Mouse (Mus musculus) CH12.LX (cell line): ENCODE measurements around the gene Taf10. TPM values are rescaled to one million over a fixed set of nuclear protein-coding genes. Genes with fewer than 3 reads are reported as not detected.

Source experiments
- DNase-seq: peaks from one replicate; pipeline ENCODE4 v3.0.0-alpha.2; 2013; ENCODE audit errors: extremely low read depth
- H3K27ac ChIP-seq: 2 replicates; pipeline ENCODE4 v1.5.1; 2012; ENCODE audit warnings: low read depth, mild to moderate bottlenecking, control low read depth, moderate library complexity; ENCODE audit not compliant: insufficient read depth
- H3K27me3 ChIP-seq: replicated peaks from 2 replicates; pipeline ENCODE3; 2012; ENCODE audit warnings: inconsistent platforms
- H3K36me3 ChIP-seq, 2 experiments: replicated peaks in 1 of 2; 2 replicates each; pipeline versions ENCODE3 to v1.6.1; 2012; ENCODE audit warnings: inconsistent platforms in 1 of 2, low read length in 1 of 2, mild to moderate bottlenecking in 1 of 2, mixed read lengths in 1 of 2, moderate library complexity in 1 of 2; ENCODE audit not compliant: control insufficient read depth in 1 of 2, insufficient read depth in 1 of 2
- H3K4me1 ChIP-seq, 2 experiments: 2 replicates each; pipeline ENCODE4 v1.6.1; 2012; ENCODE audit warnings: inconsistent platforms in 1 of 2, moderate library complexity in 1 of 2; ENCODE audit not compliant: insufficient read depth in 2 of 2, control insufficient read depth in 1 of 2
- H3K4me2 ChIP-seq: 2 replicates; pipeline ENCODE4 v1.6.1; 2012; ENCODE audit warnings: low read depth, mild to moderate bottlenecking, control low read depth; ENCODE audit not compliant: poor library complexity, insufficient read depth, severe bottlenecking
- H3K4me3 ChIP-seq, 3 experiments: fragments of 150-350 bp in 1 of 3; sonication (generic) in 1 of 3; replicated peaks in 1 of 3; 2 replicates each; pipeline versions ENCODE3 to v1.5.1; 2011 to 2012; ENCODE audit warnings: low read depth in 2 of 3, low read length in 2 of 3, mild to moderate bottlenecking in 2 of 3, moderate library complexity in 2 of 3, control low read depth in 1 of 3, improper control_type of control experiment in 1 of 3, inconsistent platforms in 1 of 3, mixed read lengths in 1 of 3; ENCODE audit not compliant: poor library complexity in 1 of 3
- H3K79me2 ChIP-seq: replicated peaks from 2 replicates; pipeline ENCODE4 v1.6.1; 2012; ENCODE audit warnings: mild to moderate bottlenecking, moderate library complexity; ENCODE audit not compliant: control insufficient read depth, poor library complexity, insufficient read depth, severe bottlenecking; ENCODE audit errors: extremely low read depth
- H3K9ac ChIP-seq: 2 replicates; pipeline ENCODE4 v1.6.1; 2012; ENCODE audit warnings: low read depth, mild to moderate bottlenecking, control low read depth, moderate library complexity; ENCODE audit not compliant: insufficient read depth
- H3K9me3 ChIP-seq: replicated peaks from 2 replicates; pipeline ENCODE3; 2012; ENCODE audit warnings: low read length, inconsistent platforms, mixed read lengths
- CHD1 ChIP-seq: IDR thresholded peaks from 2 replicates; pipeline ENCODE4 v1.6.1; 2012; ENCODE audit warnings: low read depth, low read length, improper control_type of control experiment, inconsistent platforms
- CHD2 ChIP-seq: IDR thresholded peaks from 2 replicates; pipeline ENCODE4 v1.6.1; 2011; ENCODE audit warnings: low read length, improper control_type of control experiment
- CTCF ChIP-seq, 2 experiments: IDR thresholded peaks in 1 of 2; conservative IDR thresholded peaks in 1 of 2; 2 replicates each; pipeline ENCODE4 v1.5.1; 2011 to 2012; ENCODE audit warnings: low read depth in 2 of 2, low read length in 2 of 2, improper control_type of control experiment in 1 of 2, inconsistent platforms in 1 of 2, mild to moderate bottlenecking in 1 of 2, moderate library complexity in 1 of 2
- E2F4 ChIP-seq: IDR thresholded peaks from 2 replicates; pipeline ENCODE4 v1.6.1; 2011; ENCODE audit warnings: low read depth, low read length, improper control_type of control experiment; ENCODE audit not compliant: insufficient replicate concordance
- ELF1 ChIP-seq: IDR thresholded peaks from 2 replicates; pipeline ENCODE4 v1.6.1; 2014; ENCODE audit warnings: low read depth, mild to moderate bottlenecking, inconsistent platforms, low read length, improper control_type of control experiment
- EP300 ChIP-seq: IDR thresholded peaks from 2 replicates; pipeline ENCODE4 v1.6.1; 2011; ENCODE audit warnings: low read length, improper control_type of control experiment
- ETS1 ChIP-seq: conservative IDR thresholded peaks from 2 replicates; pipeline ENCODE4 v1.6.1; 2012; ENCODE audit warnings: low read depth, mild to moderate bottlenecking, inconsistent platforms, low read length, improper control_type of control experiment, moderate library complexity
- IRF4 ChIP-seq: IDR thresholded peaks from 2 replicates; pipeline ENCODE4 v1.6.1; 2014; ENCODE audit warnings: low read depth, mild to moderate bottlenecking, inconsistent platforms, low read length, improper control_type of control experiment
- JUN ChIP-seq: IDR thresholded peaks from 2 replicates; pipeline ENCODE4 v1.6.1; 2011; ENCODE audit warnings: low read depth, mild to moderate bottlenecking, low read length, improper control_type of control experiment, moderate library complexity; ENCODE audit not compliant: insufficient read depth
- JUND ChIP-seq: conservative IDR thresholded peaks from 2 replicates; pipeline ENCODE4 v1.6.1; 2011; ENCODE audit warnings: low read depth, low read length, improper control_type of control experiment
- MAFK ChIP-seq: IDR thresholded peaks from 2 replicates; pipeline ENCODE4 v1.6.1; 2011; ENCODE audit warnings: low read length, improper control_type of control experiment; ENCODE audit not compliant: insufficient replicate concordance
- MAZ ChIP-seq: IDR thresholded peaks from 2 replicates; pipeline ENCODE4 v1.6.1; 2012; ENCODE audit warnings: low read depth, mild to moderate bottlenecking, inconsistent platforms, low read length, improper control_type of control experiment, moderate library complexity
- MEF2A ChIP-seq: IDR thresholded peaks from 2 replicates; pipeline ENCODE4 v1.6.1; 2014; ENCODE audit warnings: low read depth, mild to moderate bottlenecking, inconsistent platforms, low read length, improper control_type of control experiment, borderline replicate concordance
- MXI1 ChIP-seq: IDR thresholded peaks from 2 replicates; pipeline ENCODE4 v1.6.1; 2011; ENCODE audit warnings: mild to moderate bottlenecking, low read depth, low read length, improper control_type of control experiment
- MYC ChIP-seq: IDR thresholded peaks from 2 replicates; pipeline ENCODE4 v1.6.1; 2011; ENCODE audit warnings: low read depth, mild to moderate bottlenecking, improper control_type of control experiment, low read length
- PAX5 ChIP-seq: IDR thresholded peaks from 2 replicates; pipeline ENCODE4 v1.6.1; 2012; ENCODE audit warnings: low read length, inconsistent platforms, mixed read lengths
- RAD21 ChIP-seq: IDR thresholded peaks from 2 replicates; pipeline ENCODE4 v1.6.1; 2011; ENCODE audit warnings: low read depth, mild to moderate bottlenecking, low read length, improper control_type of control experiment, moderate library complexity
- SIN3A ChIP-seq: IDR thresholded peaks from 2 replicates; pipeline ENCODE4 v1.6.1; 2012; ENCODE audit warnings: low read length, improper control_type of control experiment, inconsistent platforms
- TBP ChIP-seq: conservative IDR thresholded peaks from 2 replicates; pipeline ENCODE4 v1.6.1; 2011; ENCODE audit warnings: low read depth, low read length, improper control_type of control experiment
- TCF12 ChIP-seq: IDR thresholded peaks from 2 replicates; pipeline ENCODE4 v1.6.1; 2014; ENCODE audit warnings: low read depth, mild to moderate bottlenecking, inconsistent platforms, low read length, improper control_type of control experiment
- USF1 ChIP-seq: IDR thresholded peaks from 2 replicates; pipeline ENCODE4 v1.6.1; 2014; ENCODE audit warnings: low read depth, mild to moderate bottlenecking, inconsistent platforms, low read length, improper control_type of control experiment
- USF2 ChIP-seq: conservative IDR thresholded peaks from 2 replicates; pipeline ENCODE4 v1.6.1; 2011; ENCODE audit warnings: low read depth, low read length, improper control_type of control experiment
- ZC3H11A ChIP-seq: IDR thresholded peaks from 2 replicates; pipeline ENCODE4 v1.6.1; 2012; ENCODE audit warnings: low read depth, mild to moderate bottlenecking, inconsistent platforms, low read length, improper control_type of control experiment
- ZKSCAN1 ChIP-seq: IDR thresholded peaks from 2 replicates; pipeline ENCODE4 v1.6.1; 2012; ENCODE audit warnings: low read depth, inconsistent platforms, low read length, improper control_type of control experiment, borderline replicate concordance
- ZNF384 ChIP-seq: IDR thresholded peaks from 2 replicates; pipeline ENCODE4 v1.6.1; 2012; ENCODE audit warnings: low read depth, low read length, improper control_type of control experiment, inconsistent platforms
- dilution Hi-C: fragments of 300-500 bp; cut with MboI; formaldehyde crosslinking; loops from 2 replicates; pipeline ENCODE4 v1.14.3; 2020; ENCODE audit warnings: low sequenced_read_pairs; ENCODE audit not compliant: extremely low pct_unique_long_range_greater_than_20kb, extremely low pct_ligation_motif_present
- in situ Hi-C: fragments of 300-500 bp; cut with MboI; formaldehyde crosslinking; loops from 3 replicates; pipeline ENCODE4 v1.14.3; 2019; ENCODE audit warnings: low sequenced_read_pairs, low pct_ligation_motif_present, low pct_unique_long_range_greater_than_20kb, mixed read lengths
- polyA plus RNA-seq: library from polyadenylated mRNA; unstranded; fragments of >175 nt; gene quantifications from 2 replicates; pipeline ENCODE4 v1.2.1, GENCODE M21; 2012; ENCODE audit warnings: low read depth; ENCODE audit not compliant: insufficient read length
- total RNA-seq, 2 experiments: library from RNA; depleted of rRNA; stranded (reverse); fragments of 300-350 nt in 1 of 2; fragments of >200 nt in 1 of 2; gene quantifications; 2 replicates each; pipeline ENCODE4 v1.2.3; 2012 to 2014

The Taf10 gene
- total and polyA plus RNA-seq, 3 experiments: 259 to 461 (median 330) TPM

DNA sequence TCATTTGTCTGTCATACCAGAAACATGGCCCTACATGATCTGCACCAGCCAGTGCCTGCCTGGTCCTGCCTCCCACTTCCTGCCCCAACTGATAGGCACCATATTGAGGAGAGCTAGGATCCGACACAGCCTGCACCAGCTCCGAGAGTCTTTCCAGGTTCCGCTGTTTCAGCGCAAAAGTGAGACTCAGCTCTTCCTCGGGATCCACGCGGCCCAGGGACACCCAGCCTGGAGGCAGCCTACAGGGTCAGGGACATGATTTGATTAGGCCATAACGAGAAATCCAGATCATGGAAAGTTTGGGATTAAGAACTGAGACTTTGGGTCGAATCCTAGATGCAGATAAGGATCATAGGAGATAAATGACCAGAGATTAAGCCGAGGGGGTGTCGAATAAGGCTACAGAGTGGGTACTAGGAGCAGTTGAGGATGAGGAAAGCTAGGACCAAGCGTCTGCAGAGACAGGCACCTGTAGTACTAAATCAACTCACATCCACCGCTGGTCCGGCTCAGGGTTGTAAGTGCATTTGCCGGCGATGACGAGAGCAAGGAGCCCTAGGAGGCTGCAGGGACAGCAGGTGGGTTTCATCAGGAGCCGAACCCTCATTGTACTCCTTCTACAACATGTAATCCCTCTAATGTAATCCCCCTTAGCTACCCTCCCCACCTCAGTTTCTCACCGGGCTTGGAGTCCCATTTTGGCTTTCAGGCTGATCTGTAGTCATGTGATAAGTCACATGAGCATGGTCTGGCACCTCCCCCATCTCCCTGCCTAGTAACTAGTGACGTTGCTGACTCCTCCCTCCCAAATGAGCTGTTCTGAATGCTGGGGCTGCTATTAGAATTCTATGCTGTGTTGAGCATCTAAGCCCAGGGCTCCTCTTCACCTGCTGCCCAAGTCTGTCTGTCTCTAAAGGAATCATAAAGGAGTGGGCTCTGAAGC lies 7.6 kb upstream of the Taf10 start, which contains the start of gene Tpp1 (continued):
- TF ChIP-seq ZNF384 (no peak), ZKSCAN1 (no peak), CHD2 (peak; percentile 98), USF2 (peak; percentile 99), JUND (no peak), ETS1 (peak; percentile 71; the same call in 1 of the 2 replicates), CTCF (conservative IDR thresholded peaks at IDR 0.05 in 1 of 2, IDR thresholded peaks at IDR 0.05 in 1 of 2; ENCODE audit: low read depth in 2 of 2, low read length in 2 of 2) (no peak), TCF12 (0 out of 2 replicates have a peak, but pooled peaks have one; percentile 17), TBP (peak; percentile 50; the same call in 1 of the 2 replicates), IRF4 (0 out of 2 replicates have a peak, but pooled peaks have one; percentile 27), CHD1 (no peak), MAFK (no peak), RAD21 (no peak)

DNA sequence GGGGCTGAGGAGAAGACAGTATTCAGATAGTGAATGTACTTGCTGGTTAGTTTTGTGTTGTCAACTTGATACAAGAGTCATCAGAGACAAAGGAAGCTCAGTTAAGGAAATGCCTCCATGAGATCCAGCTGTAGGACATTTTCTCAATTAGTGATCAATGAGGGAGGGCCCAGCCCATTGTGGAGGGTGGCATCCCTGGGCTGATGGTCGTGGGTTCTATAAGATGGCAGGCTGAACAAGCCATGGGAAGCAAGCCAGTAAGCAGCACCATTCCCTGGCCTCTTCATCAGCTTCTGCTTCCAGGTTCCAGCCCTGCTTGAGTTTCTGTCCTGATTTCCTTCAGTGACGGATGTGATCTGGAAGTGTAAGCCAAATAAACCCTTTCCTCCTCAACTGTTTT lies 3.6 kb upstream of the Taf10 start:
- in situ Hi-C loops (no loop called here), dilution Hi-C loops (no loop called here)
- H3K4me2 ChIP-seq: no peak overlapping the region
- no peak overlapping the region for H3K9ac ChIP-seq
- H3K4me1 ChIP-seq: peaks cover 0 to 28% of the 10 kb centered on the region in 2 experiments; a peak in 3 of 4 replicates
- H3K9me3 ChIP-seq: no peaks in the 10 kb centered on the region
- TF ChIP-seq SIN3A (no peak), MXI1 (no peak), RAD21 (no peak), ZC3H11A (no peak), CTCF (conservative IDR thresholded peaks at IDR 0.05 in 1 of 2, IDR thresholded peaks at IDR 0.05 in 1 of 2; ENCODE audit: low read depth in 2 of 2, low read length in 2 of 2) (no peak), USF1 (no peak), USF2 (no peak), JUN (no peak), MAZ (no peak), E2F4 (no peak), EP300 (no peak), MYC (no peak), PAX5 (no peak), MEF2A (no peak), ELF1 (no peak), TCF12 (no peak)
- H3K27ac ChIP-seq: no peak overlapping the region
- H3K4me3 ChIP-seq: no peak overlapping the region
- DNase-seq: no peak
- peaks cover 33 to 57% of the 10 kb centered on the region in 2 experiments for H3K36me3 ChIP-seq
- no peaks in the 10 kb centered on the region for H3K27me3 ChIP-seq
- H3K79me2 ChIP-seq: peaks cover 10% of the 10 kb centered on the region; the same call in 1 of the 2 replicates
